Mouse (Mus musculus): ENCODE measurements around the gene Zfp428. TPM values are rescaled to one million over a fixed set of nuclear protein-coding genes. Genes with fewer than 3 reads are reported as not detected.

Gene Zfp428
- polyA plus RNA-seq (2016; fragmentation: Nextera tagmentation; extraction: Ambion mirVana), result 170 and 182 TPM in 2 replicates

GRCm38 (mm10) chr7:24506838-24507725 lies at the start of gene Zfp428:
Gene Zfp428, plus strand, starts transcription at chr7:24507006.
- peaks cover 4% of the 10 kb centered on the region; the same call in 1 of the 2 replicates for H3K27me3 ChIP-seq
- ATAC-seq (ENCODE audit: low FRiP score), result peak; percentile 94
- WGBS, result under 1% methylated on average over 83 of the region's 84 CpGs
- H3K36me3 ChIP-seq (replicated peaks), result peaks cover 37% of the 10 kb centered on the region
- H3K27ac ChIP-seq, result peak within 1 kb of the TSS; percentile 100
- H3K4me2 ChIP-seq, result peak within 1 kb of the TSS; percentile 81
- H3K9me3 ChIP-seq, result no peaks in the 10 kb centered on the region
- H3K4me3 ChIP-seq (replicated peaks), result peak within 1 kb of the TSS; percentile 63
- peaks cover 42% of the 10 kb centered on the region for H3K4me1 ChIP-seq
- peak within 1 kb of the TSS; percentile 91 for H3K9ac ChIP-seq

GRCm38 (mm10) chr7:24457726-24458370 lies 49.0 kb upstream of the Zfp428 start:
- no peak overlapping the region for H3K4me2 ChIP-seq
- peaks cover 21% of the 10 kb centered on the region for H3K27me3 ChIP-seq
- no peak overlapping the region for H3K27ac ChIP-seq
- no peak overlapping the region for H3K9ac ChIP-seq
- H3K9me3 ChIP-seq, result no peaks in the 10 kb centered on the region
- no peak for ATAC-seq (ENCODE audit: low FRiP score)
- 75% methylated on average over 10 of the region's 10 CpGs for WGBS
- peaks cover 5% of the 10 kb centered on the region; the same call in 1 of the 2 replicates for H3K4me1 ChIP-seq
- no peaks in the 10 kb centered on the region for H3K36me3 ChIP-seq (replicated peaks)
- H3K4me3 ChIP-seq (replicated peaks), result no peak overlapping the region

GRCm38 (mm10) chr7:24459440-24459839 lies 47.4 kb upstream of the Zfp428 start:
- WGBS, result 90% methylated on average over 5 of the region's 5 CpGs
- Histone ChIP-seq H3K27me3 (peaks cover 26% of the 10 kb centered on the region), H3K4me1 (peaks cover 9% of the 10 kb centered on the region; the same call in 1 of the 2 replicates), H3K9ac (no peak overlapping the region), H3K4me3 (replicated peaks) (no peak overlapping the region), H3K9me3 (no peaks in the 10 kb centered on the region), H3K27ac (no peak overlapping the region), H3K36me3 (replicated peaks) (no peaks in the 10 kb centered on the region), H3K4me2 (no peak overlapping the region)
- no peak for ATAC-seq (ENCODE audit: low FRiP score)

- no peak for ATAC-seq (ENCODE audit: low FRiP score)
- Histone ChIP-seq H3K4me3 (replicated peaks) (no peak overlapping the region), H3K27me3 (peaks cover 26% of the 10 kb centered on the region), H3K4me2 (no peak overlapping the region), H3K36me3 (replicated peaks) (no peaks in the 10 kb centered on the region), H3K9me3 (no peaks in the 10 kb centered on the region), H3K9ac (no peak overlapping the region), H3K4me1 (peaks cover 9% of the 10 kb centered on the region; the same call in 1 of the 2 replicates), H3K27ac (no peak overlapping the region)
- WGBS, result 72% methylated on average over 3 of the region's 3 CpGs
These were observed 47.0 kb upstream of the Zfp428 start for GRCm38 (mm10) chr7:24459843-24460242.

- Histone ChIP-seq H3K27ac (no peak overlapping the region), H3K4me1 (peaks cover 9% of the 10 kb centered on the region; the same call in 1 of the 2 replicates), H3K4me3 (replicated peaks) (no peak overlapping the region), H3K9me3 (no peaks in the 10 kb centered on the region), H3K36me3 (replicated peaks) (no peaks in the 10 kb centered on the region), H3K4me2 (no peak overlapping the region), H3K27me3 (peaks cover 26% of the 10 kb centered on the region), H3K9ac (no peak overlapping the region)
- WGBS, result 76% methylated on average over 14 of the region's 14 CpGs
- no peak for ATAC-seq (ENCODE audit: low FRiP score)
These were observed 45.3 kb upstream of the Zfp428 start for GRCm38 (mm10) chr7:24461376-24462051.

- no peak for ATAC-seq (ENCODE audit: low FRiP score)
- H3K4me3 ChIP-seq (replicated peaks), result no peak within 1 kb of the TSS
These were observed 44.2 kb upstream of the Zfp428 start, which contains the start of gene Plaur for GRCm38 (mm10) chr7:24462388-24463319. Gene Plaur, plus strand, starts transcription at chr7:24462484.

GRCm38 (mm10) chr7:24466835-24467234 lies 40.0 kb upstream of the Zfp428 start:
- no peaks in the 10 kb centered on the region for H3K36me3 ChIP-seq (replicated peaks)
- peaks cover 9% of the 10 kb centered on the region; the same call in 1 of the 2 replicates for H3K4me1 ChIP-seq
- H3K4me2 ChIP-seq, result no peak overlapping the region
- H3K9ac ChIP-seq, result no peak overlapping the region
- no peak overlapping the region for H3K27ac ChIP-seq
- H3K27me3 ChIP-seq, result peaks cover 15% of the 10 kb centered on the region
- 91% methylated on average over 6 of the region's 6 CpGs for WGBS
- no peak for ATAC-seq (ENCODE audit: low FRiP score)
- 0 out of 2 replicates have a peak, but pooled peaks cover 7% of the 10 kb centered on the region for H3K9me3 ChIP-seq
- H3K4me3 ChIP-seq (replicated peaks), result no peak overlapping the region

More at GRCm38 (mm10) chr7:24462388-24463319, 44.2 kb upstream of the Zfp428 start, which contains the start of gene Plaur:
- Histone ChIP-seq H3K4me2 (peak within 1 kb of the TSS; percentile 15), H3K36me3 (replicated peaks) (no peaks in the 10 kb centered on the region), H3K27ac (no peak within 1 kb of the TSS), H3K9ac (no peak within 1 kb of the TSS), H3K4me1 (peaks cover 9% of the 10 kb centered on the region; the same call in 1 of the 2 replicates), H3K9me3 (no peaks in the 10 kb centered on the region), H3K27me3 (peaks cover 26% of the 10 kb centered on the region)
- WGBS, result 10% methylated on average over 27 of the region's 27 CpGs

GRCm38 (mm10) chr7:24467886-24468285 lies 38.9 kb upstream of the Zfp428 start:
- H3K27ac ChIP-seq, result no peak overlapping the region
- H3K4me2 ChIP-seq, result no peak overlapping the region
- no peak overlapping the region for H3K4me3 ChIP-seq (replicated peaks)
- no peak for ATAC-seq (ENCODE audit: low FRiP score)
- peaks cover 5% of the 10 kb centered on the region for H3K27me3 ChIP-seq
- H3K36me3 ChIP-seq (replicated peaks), result no peaks in the 10 kb centered on the region
- H3K4me1 ChIP-seq, result 0 out of 2 replicates have a peak, but pooled peaks cover 4% of the 10 kb centered on the region
- no peak overlapping the region for H3K9ac ChIP-seq
- H3K9me3 ChIP-seq, result 0 out of 2 replicates have a peak, but pooled peaks cover 7% of the 10 kb centered on the region
- WGBS, result 89% methylated on average over 5 of the region's 5 CpGs

GRCm38 (mm10) chr7:24469126-24469525 lies 37.7 kb upstream of the Zfp428 start:
- 84% methylated on average over 3 of the region's 3 CpGs for WGBS
- Histone ChIP-seq H3K9ac (no peak overlapping the region), H3K36me3 (replicated peaks) (no peaks in the 10 kb centered on the region), H3K27ac (no peak overlapping the region), H3K4me3 (replicated peaks) (no peak overlapping the region), H3K4me1 (no peaks in the 10 kb centered on the region), H3K9me3 (0 out of 2 replicates have a peak, but pooled peaks cover 7% of the 10 kb centered on the region), H3K4me2 (no peak overlapping the region), H3K27me3 (no peaks in the 10 kb centered on the region)
- ATAC-seq (ENCODE audit: low FRiP score), result no peak

- Histone ChIP-seq H3K4me3 (replicated peaks) (no peak overlapping the region), H3K4me1 (0 out of 2 replicates have a peak, but pooled peaks cover 5% of the 10 kb centered on the region), H3K9ac (no peak overlapping the region), H3K36me3 (replicated peaks) (no peaks in the 10 kb centered on the region), H3K9me3 (0 out of 2 replicates have a peak, but pooled peaks cover 7% of the 10 kb centered on the region), H3K4me2 (no peak overlapping the region), H3K27me3 (no peaks in the 10 kb centered on the region), H3K27ac (no peak overlapping the region)
- 94% methylated on average over 7 of the region's 7 CpGs for WGBS
- ATAC-seq (ENCODE audit: low FRiP score), result no peak
These were observed 36.5 kb upstream of the Zfp428 start for GRCm38 (mm10) chr7:24470356-24470755.

- Histone ChIP-seq H3K27ac (no peak overlapping the region), H3K4me3 (replicated peaks) (no peak overlapping the region), H3K27me3 (0 out of 2 replicates have a peak, but pooled peaks cover 2% of the 10 kb centered on the region), H3K4me1 (0 out of 2 replicates have a peak, but pooled peaks cover 5% of the 10 kb centered on the region), H3K9ac (no peak overlapping the region), H3K9me3 (0 out of 2 replicates have a peak, but pooled peaks cover 7% of the 10 kb centered on the region), H3K36me3 (replicated peaks) (no peaks in the 10 kb centered on the region), H3K4me2 (no peak overlapping the region)
- no peak for ATAC-seq (ENCODE audit: low FRiP score)
- 79% methylated on average over 6 of the region's 6 CpGs for WGBS
These were observed 34.4 kb upstream of the Zfp428 start for GRCm38 (mm10) chr7:24472442-24472841.
